9 mouse cellular contexts compared by ENCODE assay signal in the genomic region with DNA sequence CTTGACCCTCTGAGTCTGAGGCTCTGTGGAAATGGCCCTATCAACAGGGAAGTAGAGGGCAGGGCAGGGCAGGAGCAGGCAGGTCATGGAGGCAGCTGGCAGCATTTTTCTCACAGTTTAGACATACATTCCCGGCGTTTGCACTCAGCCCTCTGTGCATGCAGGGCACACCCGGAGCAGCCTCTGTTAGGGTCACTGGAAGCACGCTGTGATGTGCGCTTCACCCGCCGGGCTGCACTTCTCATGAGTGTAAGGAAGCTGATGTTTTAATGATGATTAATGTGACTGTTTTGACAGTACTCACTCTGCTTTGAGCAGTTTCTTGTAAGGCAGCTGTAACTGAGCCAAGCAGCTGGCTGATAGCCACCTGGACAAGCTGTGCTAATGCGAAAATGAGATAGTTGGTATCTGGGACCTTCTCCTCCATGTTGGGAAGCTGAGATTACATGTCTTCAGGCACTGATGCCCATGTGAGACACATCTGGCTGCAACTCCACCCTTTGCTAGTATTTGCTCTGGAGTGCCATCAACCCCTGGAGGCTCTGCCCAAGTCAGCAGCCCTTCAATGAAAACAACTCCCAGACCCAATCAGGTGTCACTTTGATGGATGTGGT.
DNase-seq lines count a peak whose midpoint lies in the region; ATAC-seq and TF ChIP-seq lines count a peak whose summit lies in the region.
"Had no signal": no experiment of that assay in that cellular context is flagged by ENCODE, and none has a peak within 500 bp of the region (broad histone marks: within the 10 kb centered on the region; RNA-seq: fewer than 3 reads in every experiment).

No protein-coding gene starts in this region.

- no peak overlapping the region for H3K4me3 ChIP-seq in heart, embryonic 13.5 days
- no peak overlapping the region for H3K4me3 ChIP-seq in limb, embryonic 14.5 days (replicated peaks; ENCODE audit: low read length)

- intact Hi-C loops in heart, postnatal 36 days (cut with DNase I), result no loop called here

- H3K9me3 ChIP-seq in heart, embryonic 13.5 days, result no peaks in the 10 kb centered on the region
- no peaks in the 10 kb centered on the region for H3K9me3 ChIP-seq in limb, embryonic 14.5 days (ENCODE audit: control insufficient read depth, low read length)

- H3K9ac ChIP-seq in heart, embryonic 13.5 days, result peak overlapping the region; percentile 50
- no peak overlapping the region for H3K9ac ChIP-seq in limb, embryonic 14.5 days (ENCODE audit: low read depth, low read length, severe bottlenecking)

- H3K36me3 ChIP-seq in heart, embryonic 13.5 days, result no peaks in the 10 kb centered on the region
- H3K36me3 ChIP-seq in limb, embryonic 14.5 days (ENCODE audit: control insufficient read depth, insufficient read depth, low read length), result no peaks in the 10 kb centered on the region

- peak; percentile 46; the same call in 1 of the 2 replicates for ATAC-seq in heart, embryonic 13.5 days (ENCODE audit: extremely low read depth, insufficient number of reproducible peaks, low FRiP score, low TSS enrichment)
- ATAC-seq in limb, embryonic 14.5 days (ENCODE audit: low FRiP score, low read depth), result no peak
- ATAC-seq: inflammation-experienced regulatory T-cells, adult 6 months had no signal

- peak overlapping the region; percentile 51 for H3K27ac ChIP-seq in heart, embryonic 13.5 days (replicated peaks)
- no peak overlapping the region for H3K27ac ChIP-seq in limb, embryonic 14.5 days (replicated peaks; ENCODE audit: low read depth, low read length)

- H3K4me2 ChIP-seq in heart, embryonic 13.5 days, result peak overlapping the region; percentile 15; the same call in 1 of the 2 replicates
- H3K4me2 ChIP-seq in limb, embryonic 14.5 days (replicated peaks; ENCODE audit: low read depth, low read length, severe bottlenecking), result no peak overlapping the region

- WGBS in heart, embryonic 13.5 days, result 32% methylated on average over 8 of the region's 8 CpGs
- WGBS in limb, embryonic 14.5 days, result 19% methylated on average over 8 of the region's 8 CpGs

- no peak for DNase-seq in heart, postnatal 36 days
- DNase-seq in 3134 (ENCODE audit: extremely low read depth, insufficient read length, low spot score), result peak; percentile 22
- peak; percentile 92 for DNase-seq in c-Kit-negative CD71-positive TER-119-positive erythroid progenitor cells, embryonic 14.5 days (ENCODE audit: low read depth, low spot score)
- peak; percentile 23 for DNase-seq in limb, embryonic 14.5 days (ENCODE audit: low spot score)
- DNase-seq in right cerebral cortex, postnatal 25 days, result no peak
- no peak for DNase-seq in thymus, postnatal 36 days
- no peak for DNase-seq in thymus, postnatal 14 days

- H3K4me1 ChIP-seq in heart, embryonic 13.5 days, result peaks cover 46% of the 10 kb centered on the region
- H3K4me1 ChIP-seq in limb, embryonic 14.5 days (ENCODE audit: control insufficient read depth, insufficient read depth, low read length), result peaks cover 17% of the 10 kb centered on the region

- H3K27me3 ChIP-seq in heart, embryonic 13.5 days (replicated peaks), result no peaks in the 10 kb centered on the region
- H3K27me3 ChIP-seq in limb, embryonic 14.5 days (ENCODE audit: control insufficient read depth, insufficient read depth, low read length), result no peaks in the 10 kb centered on the region

- TF ChIP-seq POLR2A in limb, embryonic 14.5 days (IDR thresholded peaks at IDR 0.05; ENCODE audit: borderline replicate concordance, extremely low read depth, insufficient read depth, insufficient read length), result no peak

Comparison
In these comparisons a context has a peak if more than half of its experiments do, and no peak if none do; other contexts are left out.
1. DNase-seq: peak in 3134 (single experiment), c-Kit-negative CD71-positive TER-119-positive erythroid progenitor cells, embryonic 14.5 days (single experiment) and limb, embryonic 14.5 days (single experiment); none in heart, postnatal 36 days (0 of 2), right cerebral cortex, postnatal 25 days (single experiment), thymus, postnatal 36 days (0 of 2) and thymus, postnatal 14 days (single experiment).